Comparison of ENCODE assay signal across 9 mouse cellular contexts in the genomic region with DNA sequence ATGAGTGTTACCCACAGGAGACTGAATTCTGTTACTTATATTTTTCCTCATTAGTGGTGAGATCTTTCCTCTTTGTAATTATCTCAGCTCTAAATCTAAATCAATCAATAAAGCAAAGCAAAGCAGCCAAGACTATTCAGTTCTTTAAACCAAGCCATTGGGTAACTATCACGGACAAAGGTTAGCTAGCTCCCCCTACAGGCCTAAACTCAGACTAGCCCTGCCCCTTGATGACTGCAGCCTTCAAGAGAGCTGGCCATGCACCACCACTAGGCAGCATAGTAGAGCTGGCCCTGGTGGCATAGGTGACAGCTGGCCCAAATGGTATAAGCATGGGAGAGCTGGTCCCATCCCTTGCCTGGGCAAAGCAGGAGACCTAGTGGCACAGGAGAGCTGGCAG. TPM values are rescaled to one million over a fixed set of nuclear protein-coding genes. Genes with fewer than 3 reads are reported as not detected.
A peak's percentile ranks its signal among the peaks of the same experiment; 100 is the strongest.
DNase-seq lines count a peak whose midpoint lies in the region; ATAC-seq and TF ChIP-seq lines count a peak whose summit lies in the region.
"Had no signal": no experiment of that assay in that cellular context is flagged by ENCODE, and none has a peak within 500 bp of the region (broad histone marks: within the 10 kb centered on the region; RNA-seq: fewer than 3 reads in every experiment).

No protein-coding gene starts in this region.

- H3K9me3 ChIP-seq in forebrain, postnatal 0 days (ENCODE audit: low read length), result no peaks in the 10 kb centered on the region
- no peaks in the 10 kb centered on the region for H3K9me3 ChIP-seq in forebrain, embryonic 12.5 days

- no peaks in the 10 kb centered on the region for H3K4me1 ChIP-seq in forebrain, postnatal 0 days (ENCODE audit: insufficient read depth)
- H3K4me1 ChIP-seq in forebrain, embryonic 12.5 days, result no peaks in the 10 kb centered on the region
- H3K4me1 ChIP-seq in bone marrow, adult 2 months (ENCODE audit: control insufficient read depth, insufficient read depth, low read length), result no peaks in the 10 kb centered on the region

- no peak for TF ChIP-seq POLR2A in bone marrow, adult 2 months (IDR thresholded peaks at IDR 0.05; ENCODE audit: borderline replicate concordance, control insufficient read depth, low read depth, low read length)

- peak; percentile 29; the same call in 1 of the 2 replicates for ATAC-seq in forebrain, postnatal 0 days
- ATAC-seq in forebrain, embryonic 12.5 days (ENCODE audit: low FRiP score), result no peak
- peak; percentile 94 for ATAC-seq in megakaryocyte-erythroid progenitor cell, adult 5-6 weeks (replicated peaks; ENCODE audit: low FRiP score, low TSS enrichment, poor library complexity, severe bottlenecking)

- H3K9ac ChIP-seq in forebrain, postnatal 0 days, result no peak overlapping the region
- H3K9ac ChIP-seq in forebrain, embryonic 12.5 days, result no peak overlapping the region

- DNase-seq in forebrain, postnatal 0 days, result peak; percentile 11
- DNase-seq in B cell, adult 2 months, result peak; percentile 22 to 27
- DNase-seq in frontal cortex, adult 2 months (ENCODE audit: extremely low spot score in 1 of 2, low spot score in 1 of 2), result peak; percentile 42 to 86
- peak; percentile 58 for DNase-seq in left cerebral cortex, adult 11 months (ENCODE audit: low spot score)
- DNase-seq in gastrocnemius, postnatal 4 days (ENCODE audit: low spot score in 2 of 2), result no peak

- no peak overlapping the region for H3K4me3 ChIP-seq in forebrain, postnatal 0 days (ENCODE audit: low read depth, low read length)
- no peak overlapping the region for H3K4me3 ChIP-seq in forebrain, embryonic 12.5 days (replicated peaks)
- no peak overlapping the region for H3K4me3 ChIP-seq in bone marrow, adult 2 months (replicated peaks; ENCODE audit: control insufficient read depth, low read depth, low read length)

- H3K4me2 ChIP-seq in forebrain, postnatal 0 days (ENCODE audit: low read depth), result no peak overlapping the region
- no peak overlapping the region for H3K4me2 ChIP-seq in forebrain, embryonic 12.5 days

- no peak overlapping the region for H3K27ac ChIP-seq in forebrain, postnatal 0 days (ENCODE audit: low read depth, low read length)
- no peak overlapping the region for H3K27ac ChIP-seq in forebrain, embryonic 12.5 days
- no peak overlapping the region for H3K27ac ChIP-seq in bone marrow, adult 2 months (ENCODE audit: control insufficient read depth, insufficient read depth, low read depth, low read length, poor library complexity)

- no peaks in the 10 kb centered on the region for H3K36me3 ChIP-seq in forebrain, postnatal 0 days (ENCODE audit: insufficient read depth)
- H3K36me3 ChIP-seq in forebrain, embryonic 12.5 days (replicated peaks), result no peaks in the 10 kb centered on the region

- 13% methylated on average over 1 of the region's 1 CpGs for WGBS in forebrain, postnatal 0 days
- 13% methylated on average over 1 of the region's 1 CpGs for WGBS in forebrain, embryonic 12.5 days
- 2% methylated on average over 1 of the region's 1 CpGs for WGBS in bone marrow, adult 2 months

- H3K27me3 ChIP-seq in forebrain, postnatal 0 days (ENCODE audit: insufficient read depth, low read length), result no peaks in the 10 kb centered on the region
- no peaks in the 10 kb centered on the region for H3K27me3 ChIP-seq in forebrain, embryonic 12.5 days

- peak; percentile 57 for TF ChIP-seq CTCF in forebrain, postnatal 0 days (IDR thresholded peaks at IDR 0.05; ENCODE audit: low read depth)
- TF ChIP-seq CTCF in bone marrow, adult 2 months (IDR thresholded peaks at IDR 0.05; ENCODE audit: control insufficient read depth, insufficient read depth, low read length), result peak; percentile 55; the same call in 1 of the 2 replicates

RNA-seq across cellular contexts. Expression of a gene that starts 16.3 kb away (rescaled TPM):
- 19.8 and 32.1 TPM in 2 replicates for total RNA-seq in forebrain, postnatal 0 days (2014; rRNA removed)
- 8.3 and 15.6 TPM in 2 replicates for polyA plus RNA-seq in forebrain, postnatal 0 days (2015; fragmentation: Nextera tagmentation; extraction: Ambion mirVana)
- 7.0 and 7.4 TPM in 2 replicates for polyA plus RNA-seq in forebrain, embryonic 12.5 days (2016; fragmentation: Nextera tagmentation; extraction: Ambion mirVana)
- 0.25 and 0.40 TPM in 2 replicates for polyA plus RNA-seq in bone marrow, adult 2 months (2011; ENCODE audit: insufficient read depth, insufficient read length, low replicate concordance, missing spikeins)
- 18.5 and 22.4 TPM in 2 replicates for polyA plus RNA-seq in frontal cortex, adult 2 months (2012; rRNA removed)
- total RNA-seq in megakaryocyte-erythroid progenitor cell, adult 5-6 weeks (2014; fragmentation: Nextera tagmentation), result 4.0 TPM in 1 of 2 replicates, not detected in the other
- 0.56 and 2.7 TPM in 2 replicates for total RNA-seq in megakaryocyte-erythroid progenitor cell, adult 5-6 weeks (2017)
- under 1 TPM in 1 of 2 experiments, not detected in 1; 0.07 TPM for total RNA-seq in gastrocnemius, postnatal 4 days (2021)

RNA-seq across cellular contexts. Expression of a gene that starts 18.1 kb away (rescaled TPM):
- not detected in 2 replicates for total RNA-seq in forebrain, postnatal 0 days (2014; rRNA removed)
- polyA plus RNA-seq in forebrain, postnatal 0 days (2015; fragmentation: Nextera tagmentation; extraction: Ambion mirVana), result 0.30 TPM in 1 of 2 replicates, not detected in the other
- 0.13 and 0.31 TPM in 2 replicates for polyA plus RNA-seq in forebrain, embryonic 12.5 days (2016; fragmentation: Nextera tagmentation; extraction: Ambion mirVana)
- polyA plus RNA-seq in bone marrow, adult 2 months (2011; ENCODE audit: insufficient read depth, insufficient read length, low replicate concordance, missing spikeins), result not detected in 2 replicates
- 0.50 and 0.66 TPM in 2 replicates for polyA plus RNA-seq in frontal cortex, adult 2 months (2012; rRNA removed)
- total RNA-seq in megakaryocyte-erythroid progenitor cell, adult 5-6 weeks (2014; fragmentation: Nextera tagmentation), result not detected in 2 replicates
- total RNA-seq in megakaryocyte-erythroid progenitor cell, adult 5-6 weeks (2017), result not detected in 2 replicates
- not detected for total RNA-seq in gastrocnemius, postnatal 4 days (2021)
- total RNA-seq: layer of hippocampus, postnatal 10 days had no signal

RNA-seq across cellular contexts. Expression of a gene that starts 29.1 kb away (rescaled TPM):
- total RNA-seq in forebrain, postnatal 0 days (2014; rRNA removed), result not detected in 2 replicates
- polyA plus RNA-seq in forebrain, postnatal 0 days (2015; fragmentation: Nextera tagmentation; extraction: Ambion mirVana), result 0.48 and 0.64 TPM in 2 replicates
- not detected in 2 replicates for polyA plus RNA-seq in forebrain, embryonic 12.5 days (2016; fragmentation: Nextera tagmentation; extraction: Ambion mirVana)
- 3.3 TPM in 1 of 2 replicates, not detected in the other for polyA plus RNA-seq in bone marrow, adult 2 months (2011; ENCODE audit: insufficient read depth, insufficient read length, low replicate concordance, missing spikeins)
- 0.78 and 1.4 TPM in 2 replicates for polyA plus RNA-seq in frontal cortex, adult 2 months (2012; rRNA removed)
- not detected in 2 replicates for total RNA-seq in megakaryocyte-erythroid progenitor cell, adult 5-6 weeks (2014; fragmentation: Nextera tagmentation)
- not detected in 2 replicates for total RNA-seq in megakaryocyte-erythroid progenitor cell, adult 5-6 weeks (2017)
- total RNA-seq in gastrocnemius, postnatal 4 days (2021), result under 1 TPM in 1 of 2 experiments, not detected in 1; 0.44 TPM

RNA-seq across cellular contexts. Expression of a gene that starts 39.6 kb away (rescaled TPM):
- total RNA-seq in forebrain, postnatal 0 days (2014; rRNA removed), result not detected in 2 replicates
- polyA plus RNA-seq in forebrain, postnatal 0 days (2015; fragmentation: Nextera tagmentation; extraction: Ambion mirVana), result 0.48 TPM in 1 of 2 replicates, not detected in the other
- not detected in 2 replicates for polyA plus RNA-seq in forebrain, embryonic 12.5 days (2016; fragmentation: Nextera tagmentation; extraction: Ambion mirVana)
- not detected in 2 replicates for polyA plus RNA-seq in bone marrow, adult 2 months (2011; ENCODE audit: insufficient read depth, insufficient read length, low replicate concordance, missing spikeins)
- polyA plus RNA-seq in frontal cortex, adult 2 months (2012; rRNA removed), result 1.4 and 6.3 TPM in 2 replicates
- not detected in 2 replicates for total RNA-seq in megakaryocyte-erythroid progenitor cell, adult 5-6 weeks (2014; fragmentation: Nextera tagmentation)
- total RNA-seq in megakaryocyte-erythroid progenitor cell, adult 5-6 weeks (2017), result not detected in 2 replicates
- total RNA-seq in gastrocnemius, postnatal 4 days (2021), result not detected
- total RNA-seq: layer of hippocampus, postnatal 10 days had no signal

RNA-seq across cellular contexts. Expression of a gene that starts 41.9 kb away (rescaled TPM):
- not detected in 2 replicates for total RNA-seq in forebrain, postnatal 0 days (2014; rRNA removed)
- 0.10 and 0.13 TPM in 2 replicates for polyA plus RNA-seq in forebrain, postnatal 0 days (2015; fragmentation: Nextera tagmentation; extraction: Ambion mirVana)
- 0.13 TPM in 1 of 2 replicates, not detected in the other for polyA plus RNA-seq in forebrain, embryonic 12.5 days (2016; fragmentation: Nextera tagmentation; extraction: Ambion mirVana)
- not detected in 2 replicates for polyA plus RNA-seq in bone marrow, adult 2 months (2011; ENCODE audit: insufficient read depth, insufficient read length, low replicate concordance, missing spikeins)
- 0.26 and 0.36 TPM in 2 replicates for polyA plus RNA-seq in frontal cortex, adult 2 months (2012; rRNA removed)
- total RNA-seq in megakaryocyte-erythroid progenitor cell, adult 5-6 weeks (2014; fragmentation: Nextera tagmentation), result not detected in 2 replicates
- total RNA-seq in megakaryocyte-erythroid progenitor cell, adult 5-6 weeks (2017), result not detected in 2 replicates
- total RNA-seq in gastrocnemius, postnatal 4 days (2021), result not detected
- total RNA-seq: layer of hippocampus, postnatal 10 days had no signal

Comparison
In these comparisons a context has a peak if more than half of its experiments do, and no peak if none do; other contexts are left out.
1. DNase-seq: peak in forebrain, postnatal 0 days (single experiment), B cell, adult 2 months (2 of 2), frontal cortex, adult 2 months (2 of 2) and left cerebral cortex, adult 11 months (single experiment); none in gastrocnemius, postnatal 4 days (0 of 2).